Mouse (Mus musculus): ENCODE results near the gene Umad1. TPM values are rescaled to one million over a fixed set of nuclear protein-coding genes. Genes with fewer than 3 reads are reported as not detected.

Umad1 gene
- polyA plus RNA-seq, 1 experiment from 2014 or later = 62.2 TPM

GRCm38 (mm10) chr6:8498961-8499360 is 239.9 kb downstream of the Umad1 start:
- 92% methylated on average over 3 of the region's 3 CpGs for WGBS
- Histone ChIP-seq H3K4me1 (no peaks in the 10 kb centered on the region), H3K4me3 (replicated peaks) (no peak overlapping the region), H3K4me2 (no peak overlapping the region), H3K27ac (replicated peaks) (no peak overlapping the region), H3K9ac (replicated peaks) (no peak overlapping the region), H3K9me3 (replicated peaks) (no peaks in the 10 kb centered on the region), H3K27me3 (replicated peaks) (no peaks in the 10 kb centered on the region), H3K36me3 (no peaks in the 10 kb centered on the region)
- no peak for ATAC-seq (ENCODE audit: low FRiP score)

- Histone ChIP-seq H3K4me1 (peaks cover 4% of the 10 kb centered on the region; the same call in 1 of the 2 replicates), H3K27me3 (replicated peaks) (no peaks in the 10 kb centered on the region), H3K9ac (replicated peaks) (no peak overlapping the region), H3K4me2 (no peak overlapping the region), H3K36me3 (no peaks in the 10 kb centered on the region), H3K9me3 (replicated peaks) (no peaks in the 10 kb centered on the region), H3K27ac (replicated peaks) (no peak overlapping the region), H3K4me3 (replicated peaks) (no peak overlapping the region)
- WGBS = 32% methylated on average over 3 of the region's 3 CpGs
- ATAC-seq (ENCODE audit: low FRiP score) = no peak
Measured at GRCm38 (mm10) chr6:8503953-8504352, 244.9 kb downstream of the Umad1 start.

DNA sequence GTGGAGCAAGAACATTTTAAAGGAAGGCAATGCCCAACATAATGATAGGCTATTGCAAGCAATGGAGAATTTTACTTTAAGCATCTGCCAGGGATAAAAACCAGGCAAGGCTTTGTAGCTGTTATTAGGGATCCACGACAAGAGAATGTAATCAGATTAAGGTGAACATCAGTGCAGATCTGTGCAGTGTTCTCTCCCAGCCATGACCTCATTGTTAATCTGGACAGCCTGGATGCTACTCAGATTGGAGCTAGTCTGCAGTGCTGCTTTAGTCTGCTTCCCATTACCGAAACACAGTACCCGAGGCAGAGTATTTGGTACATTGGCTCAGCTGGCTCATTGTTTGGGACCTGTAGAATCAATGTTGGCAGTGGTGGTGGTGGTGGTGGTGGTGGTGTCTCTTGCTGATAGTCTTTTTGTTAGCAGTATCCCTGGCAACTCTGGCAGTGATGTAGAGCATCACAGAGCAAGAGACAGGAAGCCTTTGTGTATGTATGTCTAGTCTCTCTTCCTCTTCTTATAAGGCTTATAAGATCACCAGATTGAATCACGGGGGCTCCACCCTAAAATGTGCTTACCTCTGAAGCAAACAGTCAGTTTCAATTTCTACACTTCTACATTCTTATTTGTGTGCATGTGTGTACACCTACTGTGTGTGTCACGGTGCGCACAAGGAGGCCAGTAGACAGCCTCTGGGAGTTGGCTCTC is 245.6 kb downstream of the Umad1 start:
- Histone ChIP-seq H3K9me3 (replicated peaks) (no peaks in the 10 kb centered on the region), H3K4me1 (peaks cover 4% of the 10 kb centered on the region; the same call in 1 of the 2 replicates), H3K9ac (replicated peaks) (no peak overlapping the region), H3K36me3 (no peaks in the 10 kb centered on the region), H3K4me3 (replicated peaks) (no peak overlapping the region), H3K27ac (replicated peaks) (no peak overlapping the region), H3K4me2 (no peak overlapping the region), H3K27me3 (replicated peaks) (no peaks in the 10 kb centered on the region)
- WGBS = 82% methylated on average over 6 of the region's 6 CpGs
- no peak for ATAC-seq (ENCODE audit: low FRiP score)

DNA sequence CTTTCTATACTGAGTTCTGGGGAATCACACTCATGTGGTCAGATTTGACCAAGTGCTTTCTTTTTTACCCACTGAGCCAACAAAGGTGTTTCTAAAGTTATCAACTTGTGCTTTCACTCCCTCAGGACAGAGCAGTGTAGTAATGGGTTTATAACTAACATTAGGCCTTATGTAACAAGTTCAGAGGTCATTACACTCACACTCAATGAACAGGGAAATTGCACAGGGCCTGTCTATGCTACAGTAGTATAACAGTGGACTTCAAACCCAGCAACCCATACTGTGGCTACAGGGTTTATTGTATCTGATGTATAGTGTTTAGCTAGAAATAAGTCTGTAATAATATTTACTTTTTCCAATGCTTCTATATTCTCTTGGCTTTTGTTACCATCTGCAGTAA is 247.5 kb downstream of the Umad1 start:
- Histone ChIP-seq H3K4me1 (peaks cover 14% of the 10 kb centered on the region), H3K9ac (replicated peaks) (no peak overlapping the region), H3K4me2 (no peak overlapping the region), H3K27me3 (replicated peaks) (no peaks in the 10 kb centered on the region), H3K9me3 (replicated peaks) (no peaks in the 10 kb centered on the region), H3K36me3 (no peaks in the 10 kb centered on the region), H3K4me3 (replicated peaks) (no peak overlapping the region), H3K27ac (replicated peaks) (no peak overlapping the region)
- no peak for ATAC-seq (ENCODE audit: low FRiP score)

Other genes starting within 250 kb of the Umad1 start
- gene Col28a1, start 66.7 kb upstream of the Umad1 start, polyA plus RNA-seq (2015; fragmentation: Nextera tagmentation; extraction: Ambion mirVana) = 4.6 and 4.7 TPM in 2 replicates
- 22.2 and 24.1 TPM in 2 replicates for gene Mios, start 50.1 kb upstream of the Umad1 start, polyA plus RNA-seq (2015; fragmentation: Nextera tagmentation; extraction: Ambion mirVana)
- gene Rpa3, start 115 bp upstream of the Umad1 start, polyA plus RNA-seq (2015; fragmentation: Nextera tagmentation; extraction: Ambion mirVana) = 49.3 and 70.9 TPM in 2 replicates
- gene Gm45062, start 162 bp downstream of the Umad1 start, polyA plus RNA-seq (2015; fragmentation: Nextera tagmentation; extraction: Ambion mirVana) = 9.4 and 9.6 TPM in 2 replicates

All from neural tube, embryonic 15.5 days (tissue).